Mouse (Mus musculus) olfactory bulb, adult 2 months (tissue): ENCODE data around the gene Itpk1.

Source experiments
- CTCF ChIP-seq: fragments of 200-500 bp; IDR thresholded peaks from 2 replicates; pipeline ENCODE4 v1.5.1; 2012; ENCODE audit warnings: low read depth, mild to moderate bottlenecking, low read length, moderate library complexity; ENCODE audit not compliant: insufficient read depth
- POLR2A ChIP-seq: fragments of 200-500 bp; IDR thresholded peaks from 2 replicates; pipeline ENCODE4 v1.6.1; 2012; ENCODE audit warnings: mild to moderate bottlenecking, low read depth, low read length, moderate library complexity; ENCODE audit not compliant: insufficient read depth

DNA sequence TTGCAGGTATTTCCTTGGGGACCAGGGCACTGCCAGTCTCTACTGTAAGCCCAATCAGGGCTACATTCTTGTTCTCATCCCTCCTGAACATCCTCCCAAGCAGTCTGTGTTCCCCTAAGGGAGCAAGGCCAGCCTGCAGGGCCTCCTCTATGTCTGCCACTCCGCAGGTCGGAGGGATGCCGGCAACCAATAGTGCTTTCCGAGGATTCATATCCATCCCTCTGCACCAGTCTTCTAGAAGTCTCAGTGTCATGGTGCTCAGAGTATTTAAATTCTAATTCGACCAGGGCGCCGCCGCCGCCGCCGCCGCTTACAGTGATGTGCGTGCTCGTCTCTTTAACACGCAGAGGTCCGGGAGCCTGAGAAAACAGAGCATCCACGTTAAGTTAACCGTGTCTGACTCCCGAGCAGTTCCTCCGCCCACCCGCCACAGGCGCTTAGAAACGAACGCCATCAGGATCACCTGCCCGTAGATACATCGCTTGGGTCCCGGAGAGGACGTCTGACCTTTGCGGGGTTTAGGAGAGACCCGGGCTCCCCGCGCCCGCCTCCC, 38.4 kb upstream of the Itpk1 start:
- TF ChIP-seq POLR2A (no peak), CTCF (0 out of 2 replicates have a peak, but pooled peaks have one; percentile 3)
